Mouse (Mus musculus) left cerebral cortex, adult 2 months (tissue): ENCODE measurements around the gene Olfml2b. TPM values are rescaled to one million over a fixed set of nuclear protein-coding genes. Genes with fewer than 3 reads are reported as not detected.

Source experiments
- DNase-seq, 2 experiments: peaks; one replicate each; pipeline ENCODE4 v3.0.0; 2021 to 2022; ENCODE audit warnings: low spot score in 2 of 2, mixed read lengths in 1 of 2; ENCODE audit errors: extremely low spot score in 1 of 2
- H3K27ac ChIP-seq: fragments of 200-600 bp; 2 replicates; pipeline ENCODE4 v1.8.1; 2022
- H3K4me3 ChIP-seq: fragments of 200-600 bp; 2 replicates; pipeline ENCODE4 v1.8.1; 2022
- CTCF ChIP-seq: fragments of 200-600 bp; IDR thresholded peaks from 2 replicates; pipeline ENCODE4 v1.8.1; 2022; ENCODE audit warnings: antibody characterized with exemption, mild to moderate bottlenecking, moderate library complexity
- intact Hi-C: fragments of 180-260 bp; cut with DNase I; formaldehyde crosslinking; loops from one replicate; pipeline ENCODE4 v1.15.1; 2025
- long read RNA-seq, 2 experiments: library from polyadenylated mRNA; stranded (forward); transcript quantifications; one replicate each; pipeline ENCODE4 v2.0.0; 2021; ENCODE audit warnings: borderline mapping rate in 2 of 2
- total RNA-seq, 2 experiments: library from RNA; stranded (reverse); gene quantifications; 2 replicates each; pipeline ENCODE4 v1.2.3; 2021

Gene Olfml2b
- 1 to 10 TPM; 2.9 to 3.2 TPM for total RNA-seq
- long read RNA-seq, experiment 1, partial matches to known transcripts = 1 of 2 reads
- long read RNA-seq, experiment 1, other reads (novel, unspliced or antisense) = 1 of 2 reads
- long read RNA-seq, experiment 2, partial matches to known transcripts = 0 of 2 reads
- long read RNA-seq, experiment 2, other reads (novel, unspliced or antisense) = 0 of 2 reads

GRCm38 (mm10) chr1:170644255-170645205 lies at the start of gene Olfml2b:
Gene Olfml2b (plus strand): TSS chr1:170644532.
- peak within 1 kb of the TSS; percentile 56; the same call in 1 of the 2 replicates for H3K27ac ChIP-seq
- intact Hi-C loops = no loop called here
- peak; percentile 79 for DNase-seq
- TF ChIP-seq CTCF = no peak
- H3K4me3 ChIP-seq = peak within 1 kb of the TSS; percentile 50

GRCm38 (mm10) chr1:170594575-170594974 lies 49.8 kb upstream of the Olfml2b start:
- no peak overlapping the region for H3K27ac ChIP-seq
- intact Hi-C loops = no loop called here
- DNase-seq = no peak
- H3K4me3 ChIP-seq = no peak overlapping the region
- TF ChIP-seq CTCF = no peak

GRCm38 (mm10) chr1:170605228-170606001 lies 38.9 kb upstream of the Olfml2b start:
- no peak for DNase-seq
- intact Hi-C loops = no loop called here
- no peak overlapping the region for H3K27ac ChIP-seq
- TF ChIP-seq CTCF = no peak
- H3K4me3 ChIP-seq = no peak overlapping the region

- no peak overlapping the region for H3K27ac ChIP-seq
- no peak overlapping the region for H3K4me3 ChIP-seq
- TF ChIP-seq CTCF = no peak
- intact Hi-C loops = no loop called here
- DNase-seq = no peak
Observed at GRCm38 (mm10) chr1:170607231-170607917, 37.0 kb upstream of the Olfml2b start.

GRCm38 (mm10) chr1:170608461-170609071 lies 35.8 kb upstream of the Olfml2b start:
- Histone ChIP-seq H3K4me3 (no peak overlapping the region), H3K27ac (no peak overlapping the region)
- no peak for TF ChIP-seq CTCF
- intact Hi-C loops = no loop called here
- DNase-seq = no peak

GRCm38 (mm10) chr1:170609872-170610271 lies 34.5 kb upstream of the Olfml2b start:
- no peak for TF ChIP-seq CTCF
- Histone ChIP-seq H3K4me3 (no peak overlapping the region), H3K27ac (no peak overlapping the region)
- intact Hi-C loops = no loop called here
- DNase-seq = no peak

GRCm38 (mm10) chr1:170610289-170610688 lies 34.0 kb upstream of the Olfml2b start:
- Histone ChIP-seq H3K4me3 (no peak overlapping the region), H3K27ac (no peak overlapping the region)
- no peak for TF ChIP-seq CTCF
- intact Hi-C loops = no loop called here
- no peak for DNase-seq

GRCm38 (mm10) chr1:170610695-170611094 lies 33.6 kb upstream of the Olfml2b start:
- H3K27ac ChIP-seq = no peak overlapping the region
- DNase-seq = no peak
- no peak overlapping the region for H3K4me3 ChIP-seq
- intact Hi-C loops = no loop called here
- no peak for TF ChIP-seq CTCF

- H3K4me3 ChIP-seq = no peak overlapping the region
- TF ChIP-seq CTCF = no peak
- H3K27ac ChIP-seq = no peak overlapping the region
- intact Hi-C loops = no loop called here
- DNase-seq = no peak
Observed at GRCm38 (mm10) chr1:170611631-170612030, 32.7 kb upstream of the Olfml2b start.

GRCm38 (mm10) chr1:170612968-170613872 lies 31.1 kb upstream of the Olfml2b start:
- Histone ChIP-seq H3K4me3 (no peak overlapping the region), H3K27ac (no peak overlapping the region)
- peak; percentile 66 to 78 for DNase-seq
- intact Hi-C loops = loop anchor here (1.0 kb wide), 2 partner anchors 321 to 395 kb away; no protein-coding TSS in a partner anchor
- peak; percentile 95 for TF ChIP-seq CTCF
